Mouse (Mus musculus): ENCODE data around the gene Snap25. TPM values are rescaled to one million over a fixed set of nuclear protein-coding genes. Genes with fewer than 3 reads are reported as not detected.

Gene Snap25
- polyA plus RNA-seq (2012), result not detected in 2 replicates

GRCm38 (mm10) chr2:136713299-136713758 lies at the start of gene Snap25:
TSS of gene Snap25 (plus strand) at chr2:136713453.
- TF ChIP-seq GATA1 (IDR thresholded peaks at IDR 0.05; ENCODE audit: low read length), result no peak

DNA sequence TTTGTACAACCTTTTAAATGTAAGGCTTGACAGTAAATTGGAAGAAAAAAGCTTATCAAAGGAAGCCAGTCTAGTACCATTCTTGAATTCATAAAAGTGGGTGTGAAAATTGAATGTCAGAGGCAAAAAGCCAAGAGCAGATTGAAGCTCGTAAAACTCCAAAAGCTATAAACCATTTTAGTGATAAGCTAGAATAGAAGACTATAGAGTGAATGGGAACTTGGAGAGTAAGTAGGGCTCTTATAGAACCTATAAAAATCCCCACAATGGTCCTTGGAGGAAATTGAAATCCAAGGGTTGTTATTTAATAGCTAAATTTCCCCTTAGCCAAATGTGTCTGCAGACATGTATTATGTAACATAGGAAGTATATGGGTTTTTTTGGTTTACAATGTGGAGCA lies 46.3 kb upstream of the Snap25 start:
- no peak for TF ChIP-seq GATA1 (IDR thresholded peaks at IDR 0.05; ENCODE audit: low read length)

GRCm38 (mm10) chr2:136669183-136669582 lies 44.1 kb upstream of the Snap25 start:
- TF ChIP-seq GATA1 (IDR thresholded peaks at IDR 0.05; ENCODE audit: low read length), result no peak

DNA sequence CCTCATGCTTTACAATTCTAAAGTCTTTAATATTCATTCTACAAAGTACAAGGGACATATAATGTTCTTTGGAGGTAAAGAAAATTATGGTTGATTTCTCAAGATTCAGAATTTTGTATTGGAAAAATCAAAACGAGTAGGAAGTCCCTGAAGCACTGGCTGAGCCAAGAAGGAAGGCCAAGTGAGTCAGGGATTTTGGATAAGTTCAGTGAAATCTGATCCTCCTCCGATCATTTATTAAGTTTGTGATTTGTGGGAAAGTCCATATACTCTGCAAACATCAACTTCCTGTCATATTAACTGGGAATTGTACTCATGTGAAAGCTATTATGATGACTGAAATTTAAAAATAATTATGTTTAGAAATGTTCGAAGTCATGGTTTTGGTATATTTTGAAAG lies 43.6 kb upstream of the Snap25 start:
- TF ChIP-seq GATA1 (IDR thresholded peaks at IDR 0.05; ENCODE audit: low read length), result no peak

GRCm38 (mm10) chr2:136670539-136671271 lies 42.5 kb upstream of the Snap25 start:
- TF ChIP-seq GATA1 (IDR thresholded peaks at IDR 0.05; ENCODE audit: low read length), result no peak

GRCm38 (mm10) chr2:136674077-136674757 lies 39.0 kb upstream of the Snap25 start:
- TF ChIP-seq GATA1 (IDR thresholded peaks at IDR 0.05; ENCODE audit: low read length), result no peak

DNA sequence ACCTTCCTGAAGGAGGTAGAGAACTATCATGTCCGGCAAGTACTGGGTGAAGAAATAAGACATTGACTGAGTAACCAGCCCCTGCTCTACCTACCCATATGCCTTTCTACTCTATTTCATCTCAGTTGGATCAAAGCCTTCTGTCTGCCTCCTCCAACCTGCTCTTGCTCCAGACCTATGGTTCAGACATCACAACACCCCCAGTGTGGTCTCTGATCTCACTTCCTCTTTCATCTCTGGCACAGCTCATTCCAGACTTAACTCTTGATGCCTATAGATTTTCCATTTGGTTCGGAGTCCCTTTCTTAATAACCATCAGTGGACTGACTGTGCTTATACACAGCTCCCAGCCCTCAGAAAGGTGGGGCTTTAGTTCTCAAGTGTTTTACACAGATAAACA lies 37.1 kb upstream of the Snap25 start:
- no peak for TF ChIP-seq GATA1 (IDR thresholded peaks at IDR 0.05; ENCODE audit: low read length)

- no peak for TF ChIP-seq GATA1 (IDR thresholded peaks at IDR 0.05; ENCODE audit: low read length)
These were observed 36.3 kb upstream of the Snap25 start for GRCm38 (mm10) chr2:136676918-136677445.

DNA sequence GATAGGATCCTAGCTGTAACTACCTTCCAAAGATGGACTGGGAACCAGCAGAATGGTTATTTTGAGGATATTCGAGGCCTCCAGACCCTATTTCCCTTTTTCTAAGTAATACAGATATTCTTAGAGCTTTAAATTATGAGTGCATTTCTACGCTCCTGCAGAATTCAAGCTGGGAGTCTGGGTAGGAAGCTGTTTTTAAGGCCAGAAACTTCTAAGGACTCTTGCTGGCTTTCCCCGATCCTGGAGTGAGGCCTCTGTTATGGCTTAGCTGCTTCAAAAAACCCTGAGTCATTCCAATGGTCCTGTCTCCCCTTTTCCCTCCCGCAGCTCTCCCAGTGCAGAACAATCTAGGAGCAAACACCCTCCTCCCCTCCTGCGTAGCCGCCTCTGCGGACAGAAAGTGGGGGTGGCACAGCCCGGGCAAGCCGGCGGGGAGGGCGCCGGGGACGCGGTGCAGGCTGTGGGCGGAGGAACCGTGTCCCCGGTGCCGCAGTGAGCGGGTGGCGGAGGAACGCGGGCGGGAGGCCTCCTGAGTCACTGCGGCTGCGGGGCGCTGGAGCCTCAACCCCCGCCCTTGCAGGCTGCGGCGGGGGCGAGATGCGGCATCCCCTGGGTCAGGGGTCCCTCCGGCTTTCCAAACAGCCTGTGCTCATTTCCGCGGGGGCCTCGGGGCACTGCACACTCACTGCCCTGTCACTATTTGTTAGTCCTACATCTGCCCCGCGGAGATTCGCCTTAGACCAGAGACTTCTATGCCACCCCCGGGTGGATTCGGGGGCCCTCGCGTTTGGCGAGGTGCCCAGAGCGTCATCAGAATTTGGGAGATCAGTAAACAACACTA lies 34.7 kb upstream of the Snap25 start:
- TF ChIP-seq GATA1 (IDR thresholded peaks at IDR 0.05; ENCODE audit: low read length), result no peak

- TF ChIP-seq GATA1 (IDR thresholded peaks at IDR 0.05; ENCODE audit: low read length), result no peak
These were observed 33.7 kb upstream of the Snap25 start for GRCm38 (mm10) chr2:136679280-136680221.

- TF ChIP-seq GATA1 (IDR thresholded peaks at IDR 0.05; ENCODE audit: low read length), result no peak
These were observed 30.9 kb upstream of the Snap25 start for GRCm38 (mm10) chr2:136682146-136682860.

- TF ChIP-seq GATA1 (IDR thresholded peaks at IDR 0.05; ENCODE audit: low read length), result no peak
These were observed 27.1 kb upstream of the Snap25 start for GRCm38 (mm10) chr2:136686195-136686594.

DNA sequence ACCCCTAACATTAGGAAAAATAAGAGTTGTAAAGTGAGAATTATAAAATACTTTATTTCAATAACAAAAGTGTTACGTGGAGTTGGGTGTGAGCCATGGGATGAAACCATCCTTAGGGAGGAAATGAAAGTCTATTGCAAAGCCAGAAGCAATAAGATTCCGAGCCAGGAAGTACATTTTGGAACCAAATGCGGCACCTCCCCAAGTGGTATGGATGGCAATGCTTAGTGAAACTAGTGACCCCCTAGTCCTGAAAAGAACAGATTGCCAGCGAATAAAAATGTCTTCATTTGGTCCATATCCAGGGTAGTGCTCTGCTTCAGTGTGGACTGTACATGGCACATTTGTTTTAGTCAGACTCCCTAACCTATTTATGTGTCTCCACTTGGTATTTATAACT lies 25.9 kb upstream of the Snap25 start:
- TF ChIP-seq GATA1 (IDR thresholded peaks at IDR 0.05; ENCODE audit: low read length), result no peak

DNA sequence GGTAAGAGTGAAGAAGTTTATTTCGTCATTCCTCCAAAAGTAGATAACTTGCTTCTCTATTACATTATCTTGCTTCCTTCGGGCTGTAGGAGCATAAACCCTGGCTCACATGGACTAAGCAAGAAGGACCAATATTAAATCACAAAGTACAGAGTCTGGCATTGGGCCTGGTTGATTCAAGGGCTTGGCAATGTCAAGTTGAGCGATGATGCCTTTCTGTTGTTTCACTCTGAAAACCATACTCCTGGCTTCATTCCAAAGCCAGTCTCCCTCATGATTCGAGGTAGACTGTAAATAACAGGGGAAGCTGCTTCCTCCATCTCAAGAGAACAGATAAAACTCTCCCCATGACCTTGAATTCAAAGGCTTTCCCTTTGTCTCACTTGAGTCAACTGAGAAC lies 23.8 kb upstream of the Snap25 start:
- TF ChIP-seq GATA1 (IDR thresholded peaks at IDR 0.05; ENCODE audit: low read length), result no peak
